Mouse (Mus musculus) adipocyte (in vitro differentiated cells): ENCODE data around the gene Loxl1.
"Not testable (repeated sequence)": the region's sequence is repeated elsewhere in the genome, so short reads cannot be mapped to it uniquely, and the experiment has no call there.

ENCODE experiments used
- DNase-seq: peaks from one replicate; pipeline ENCODE4 v3.0.0-alpha.2; 2016; ENCODE audit warnings: low spot score

The Loxl1 gene

GRCm38 (mm10) chr9:58275797-58276196 is 37.2 kb downstream of the Loxl1 start:
- DNase-seq = peak; percentile 58

GRCm38 (mm10) chr9:58275115-58275774 is 37.7 kb downstream of the Loxl1 start:
- DNase-seq = peak; percentile 89

- DNase-seq = peak; percentile 15
Observed at GRCm38 (mm10) chr9:58274626-58275025, 38.4 kb downstream of the Loxl1 start.

- no peak for DNase-seq
Observed at GRCm38 (mm10) chr9:58274101-58274604, 38.8 kb downstream of the Loxl1 start.

GRCm38 (mm10) chr9:58272855-58273254 is 40.1 kb downstream of the Loxl1 start:
- DNase-seq = no peak

GRCm38 (mm10) chr9:58272068-58272541 is 40.9 kb downstream of the Loxl1 start:
- peak; percentile 81 for DNase-seq

- not testable (repeated sequence) for DNase-seq
Observed at GRCm38 (mm10) chr9:58271551-58271950, 41.4 kb downstream of the Loxl1 start.

- DNase-seq = no peak
Observed at GRCm38 (mm10) chr9:58271109-58271508, 41.9 kb downstream of the Loxl1 start.

GRCm38 (mm10) chr9:58270081-58270480 is 42.9 kb downstream of the Loxl1 start:
- no peak for DNase-seq

- peak; percentile 70 for DNase-seq
Observed at GRCm38 (mm10) chr9:58268384-58269313, 44.3 kb downstream of the Loxl1 start.

- no peak for DNase-seq
Observed at GRCm38 (mm10) chr9:58267046-58267445, 45.9 kb downstream of the Loxl1 start.

GRCm38 (mm10) chr9:58266571-58267011 is 46.4 kb downstream of the Loxl1 start:
- DNase-seq = no peak

GRCm38 (mm10) chr9:58265368-58265767 is 47.6 kb downstream of the Loxl1 start:
- DNase-seq = no peak

GRCm38 (mm10) chr9:58262507-58262906 is 50.5 kb downstream of the Loxl1 start:
- no peak for DNase-seq

- no peak for DNase-seq
Observed at GRCm38 (mm10) chr9:58255704-58256685, 57.0 kb downstream of the Loxl1 start.

GRCm38 (mm10) chr9:58255105-58255504 is 57.9 kb downstream of the Loxl1 start:
- DNase-seq = no peak

- not testable (repeated sequence) for DNase-seq
Observed at GRCm38 (mm10) chr9:58253805-58254122, 59.2 kb downstream of the Loxl1 start.

GRCm38 (mm10) chr9:58253033-58253804 is 59.8 kb downstream of the Loxl1 start, which contains the start of gene Stoml1:
Gene Stoml1, plus strand, starts transcription at chr9:58253164.
- peak; percentile 94 for DNase-seq

- not testable (repeated sequence) for DNase-seq
Observed at GRCm38 (mm10) chr9:58250730-58251129, 62.3 kb downstream of the Loxl1 start.

- DNase-seq = no peak
Observed at GRCm38 (mm10) chr9:58250322-58250721, 62.7 kb downstream of the Loxl1 start.
